Mouse (Mus musculus) stomach, embryonic 15.5 days (tissue): ENCODE data around the gene Krtap5-4. TPM values are rescaled to one million over a fixed set of nuclear protein-coding genes. Genes with fewer than 3 reads are reported as not detected.
"Not testable (repeated sequence)": the region's sequence is repeated elsewhere in the genome, so short reads cannot be mapped to it uniquely, and the experiment has no call there.

ENCODE experiments used
- ATAC-seq: fragments of 200-750 bp; cut with Nextera tagmentation; 2 replicates; pipeline ENCODE4 v1.8.0; 2017; ENCODE audit warnings: low read depth, moderate number of reproducible peaks, moderate TSS enrichment; ENCODE audit not compliant: insufficient read depth, low FRiP score
- H3K27ac ChIP-seq: fragments of 300-500 bp; sonication (generic); 2 replicates; pipeline ENCODE4 v1.5.1; 2015; ENCODE audit warnings: mild to moderate bottlenecking, inconsistent platforms
- H3K27me3 ChIP-seq: fragments of 300-500 bp; sonication (generic); replicated peaks from 2 replicates; pipeline ENCODE4 v1.6.1; 2015; ENCODE audit warnings: inconsistent platforms
- H3K36me3 ChIP-seq: fragments of 300-500 bp; sonication (generic); 2 replicates; pipeline ENCODE4 v1.6.1; 2015; ENCODE audit warnings: inconsistent platforms
- H3K4me1 ChIP-seq: fragments of 300-500 bp; sonication (generic); 2 replicates; pipeline ENCODE4 v1.6.1; 2015; ENCODE audit warnings: inconsistent platforms
- H3K4me2 ChIP-seq: fragments of 300-500 bp; sonication (generic); 2 replicates; pipeline ENCODE4 v1.6.1; 2015; ENCODE audit warnings: mild to moderate bottlenecking, inconsistent platforms
- H3K4me3 ChIP-seq: fragments of 300-500 bp; sonication (generic); replicated peaks from 2 replicates; pipeline ENCODE4 v1.5.1; 2015; ENCODE audit warnings: inconsistent platforms
- H3K9ac ChIP-seq: fragments of 300-500 bp; sonication (generic); 2 replicates; pipeline ENCODE4 v1.6.1; 2015; ENCODE audit warnings: inconsistent platforms
- H3K9me3 ChIP-seq: fragments of 300-500 bp; sonication (generic); 2 replicates; pipeline ENCODE4 v1.6.1; 2016; ENCODE audit warnings: inconsistent platforms
- WGBS: fragments of 180-500 bp; shearing (Covaris S2); methylation state at CpG from one replicate; pipeline ENCODE4 v1.1.7; 2015; 5-methylcytosine and 5-hydroxymethylcytosine counted together
- polyA plus RNA-seq: library from polyadenylated mRNA; unstranded; fragments of >200 nt; fragmentation: Nextera tagmentation; extraction: Ambion mirVana; gene quantifications from 2 replicates; pipeline ENCODE4 v1.2.1, GENCODE M21; 2015

Krtap5-4 gene
- polyA plus RNA-seq, 1 experiment from 2014 or later = not detected

GRCm38 (mm10) chr7:142295418-142295817 is 7.9 kb upstream of the Krtap5-4 start:
- Histone ChIP-seq H3K4me1 (no peaks in the 10 kb centered on the region), H3K9me3 (no peaks in the 10 kb centered on the region), H3K27me3 (no peaks in the 10 kb centered on the region), H3K27ac (no peak overlapping the region), H3K4me2 (no peak overlapping the region), H3K9ac (no peak overlapping the region), H3K4me3 (no peak overlapping the region), H3K36me3 (no peaks in the 10 kb centered on the region)
- no peak for ATAC-seq

- not testable (repeated sequence) for H3K36me3 ChIP-seq, H3K4me1 ChIP-seq, H3K4me3 ChIP-seq, H3K27me3 ChIP-seq, H3K4me2 ChIP-seq, H3K9me3 ChIP-seq, ATAC-seq, H3K27ac ChIP-seq, H3K9ac ChIP-seq
- 18% methylated on average over 4 of the region's 4 CpGs for WGBS
Measured at GRCm38 (mm10) chr7:142296108-142296507, 7.2 kb upstream of the Krtap5-4 start.

- H3K27me3 ChIP-seq, H3K9ac ChIP-seq, H3K4me1 ChIP-seq, ATAC-seq, H3K4me3 ChIP-seq, H3K4me2 ChIP-seq, H3K36me3 ChIP-seq, H3K9me3 ChIP-seq, H3K27ac ChIP-seq: not testable (repeated sequence)
Measured at GRCm38 (mm10) chr7:142297018-142297417, 6.3 kb upstream of the Krtap5-4 start, which contains the start of gene Krtap5-1. Gene Krtap5-1, minus strand, starts transcription at chr7:142297118.

- not testable (repeated sequence) for H3K36me3 ChIP-seq, H3K4me3 ChIP-seq, H3K9me3 ChIP-seq, H3K27ac ChIP-seq, H3K9ac ChIP-seq, H3K27me3 ChIP-seq, ATAC-seq, H3K4me1 ChIP-seq, H3K4me2 ChIP-seq
- 76% methylated on average over 1 of the region's 1 CpGs for WGBS
Measured at GRCm38 (mm10) chr7:142303929-142304328, 580 bp downstream of the Krtap5-4 start.

- Histone ChIP-seq H3K4me2 (no peak overlapping the region), H3K27ac (no peak overlapping the region), H3K27me3 (no peaks in the 10 kb centered on the region), H3K4me1 (peaks cover 5% of the 10 kb centered on the region; the same call in 1 of the 2 replicates), H3K4me3 (no peak overlapping the region), H3K9me3 (no peaks in the 10 kb centered on the region), H3K9ac (no peak overlapping the region), H3K36me3 (no peaks in the 10 kb centered on the region)
- no peak for ATAC-seq
- WGBS = 61% methylated on average over 5 of the region's 5 CpGs
Measured at GRCm38 (mm10) chr7:142314600-142315285, 11.4 kb downstream of the Krtap5-4 start.

GRCm38 (mm10) chr7:142316558-142316957 is 13.2 kb downstream of the Krtap5-4 start:
- 31% methylated on average over 6 of the region's 6 CpGs for WGBS
- H3K4me3 ChIP-seq = no peak overlapping the region
- peak; percentile 51; the same call in 1 of the 2 replicates for ATAC-seq
- no peak overlapping the region for H3K4me2 ChIP-seq
- no peaks in the 10 kb centered on the region for H3K36me3 ChIP-seq
- H3K27ac ChIP-seq = no peak overlapping the region
- H3K9ac ChIP-seq = no peak overlapping the region
- no peaks in the 10 kb centered on the region for H3K9me3 ChIP-seq
- H3K27me3 ChIP-seq = no peaks in the 10 kb centered on the region
- H3K4me1 ChIP-seq = peaks cover 14% of the 10 kb centered on the region; the same call in 1 of the 2 replicates

GRCm38 (mm10) chr7:142317216-142317615 is 13.9 kb downstream of the Krtap5-4 start:
- WGBS = 59% methylated on average over 5 of the region's 5 CpGs

GRCm38 (mm10) chr7:142319124-142319523 is 15.8 kb downstream of the Krtap5-4 start:
- H3K27ac ChIP-seq = peak overlapping the region; percentile 78; the same call in 1 of the 2 replicates
- WGBS = 76% methylated on average over 11 of the region's 11 CpGs

More at GRCm38 (mm10) chr7:142317216-142317615, 13.9 kb downstream of the Krtap5-4 start:
- no peaks in the 10 kb centered on the region for H3K36me3 ChIP-seq
- H3K27ac ChIP-seq = no peak overlapping the region
- no peak overlapping the region for H3K4me2 ChIP-seq
- H3K4me3 ChIP-seq = no peak overlapping the region
- no peaks in the 10 kb centered on the region for H3K9me3 ChIP-seq
- H3K4me1 ChIP-seq = peaks cover 14% of the 10 kb centered on the region; the same call in 1 of the 2 replicates
- H3K27me3 ChIP-seq = no peaks in the 10 kb centered on the region
- H3K9ac ChIP-seq = no peak overlapping the region
- no peak for ATAC-seq

GRCm38 (mm10) chr7:142320906-142321305 is 17.6 kb downstream of the Krtap5-4 start:
- H3K27ac ChIP-seq = peak overlapping the region; percentile 78
- WGBS = 22% methylated on average over 2 of the region's 2 CpGs
- H3K4me3 ChIP-seq = no peak overlapping the region
- peaks cover 14% of the 10 kb centered on the region for H3K4me1 ChIP-seq
- H3K4me2 ChIP-seq = no peak overlapping the region
- no peaks in the 10 kb centered on the region for H3K27me3 ChIP-seq
- no peaks in the 10 kb centered on the region for H3K9me3 ChIP-seq
- H3K9ac ChIP-seq = no peak overlapping the region
- no peak for ATAC-seq
- no peaks in the 10 kb centered on the region for H3K36me3 ChIP-seq

More at GRCm38 (mm10) chr7:142319124-142319523, 15.8 kb downstream of the Krtap5-4 start:
- Histone ChIP-seq H3K4me2 (no peak overlapping the region), H3K27me3 (no peaks in the 10 kb centered on the region), H3K36me3 (no peaks in the 10 kb centered on the region), H3K9ac (no peak overlapping the region), H3K9me3 (no peaks in the 10 kb centered on the region), H3K4me1 (peaks cover 14% of the 10 kb centered on the region; the same call in 1 of the 2 replicates), H3K4me3 (no peak overlapping the region)
- ATAC-seq = no peak

- H3K27me3 ChIP-seq, H3K9ac ChIP-seq, ATAC-seq, H3K9me3 ChIP-seq, H3K4me3 ChIP-seq, H3K4me2 ChIP-seq, H3K36me3 ChIP-seq: not testable (repeated sequence)
- Histone ChIP-seq H3K27ac (peak overlapping the region; percentile 82), H3K4me1 (peaks cover 14% of the 10 kb centered on the region)
- WGBS = 60% methylated on average over 6 of the region's 10 CpGs
Measured at GRCm38 (mm10) chr7:142321637-142322306, 18.4 kb downstream of the Krtap5-4 start.

GRCm38 (mm10) chr7:142322641-142323040 is 19.3 kb downstream of the Krtap5-4 start:
- H3K27ac ChIP-seq = peak overlapping the region; percentile 82
- H3K4me1 ChIP-seq = peaks cover 18% of the 10 kb centered on the region
- no peak overlapping the region for H3K4me2 ChIP-seq
- no peak for ATAC-seq
- 81% methylated on average over 6 of the region's 6 CpGs for WGBS
- no peaks in the 10 kb centered on the region for H3K9me3 ChIP-seq
- H3K9ac ChIP-seq = no peak overlapping the region
- H3K36me3 ChIP-seq = no peaks in the 10 kb centered on the region
- no peak overlapping the region for H3K4me3 ChIP-seq
- no peaks in the 10 kb centered on the region for H3K27me3 ChIP-seq

GRCm38 (mm10) chr7:142323396-142324117 is 20.2 kb downstream of the Krtap5-4 start:
- 61% methylated on average over 12 of the region's 12 CpGs for WGBS

More at GRCm38 (mm10) chr7:142323396-142324117, 20.2 kb downstream of the Krtap5-4 start:
- Histone ChIP-seq H3K36me3 (no peaks in the 10 kb centered on the region), H3K4me1 (peaks cover 19% of the 10 kb centered on the region), H3K9ac (no peak overlapping the region), H3K27ac (peak overlapping the region; percentile 82), H3K27me3 (no peaks in the 10 kb centered on the region), H3K4me3 (no peak overlapping the region), H3K4me2 (no peak overlapping the region), H3K9me3 (no peaks in the 10 kb centered on the region)
- peak; percentile 32; the same call in 1 of the 2 replicates for ATAC-seq
